ENCODE assay signal across 26 mouse cellular contexts in genomic region chr1:134241298-134241697, GRCm38 (mm10). TPM values are rescaled to one million over a fixed set of nuclear protein-coding genes. Genes with fewer than 3 reads are reported as not detected.
"Had no signal": no experiment of that assay in that cellular context is flagged by ENCODE, and none has a peak within 500 bp of the region (broad histone marks: within the 10 kb centered on the region; RNA-seq: fewer than 3 reads in every experiment).

No protein-coding gene starts in this region.

- ATAC-seq: liver, postnatal 0 days; lung, postnatal 0 days; midbrain, embryonic 13.5 days; midbrain, embryonic 16.5 days had no signal

- DNase-seq: kidney, adult 11 months; kidney, adult 8-10 months; kidney, postnatal 10 days; kidney, postnatal 36 days; left cerebral cortex, postnatal 4 days; liver, postnatal 0 days; lung, embryonic 14.5 days; right cerebral cortex, postnatal 4 days; thymus, adult 2 months; thymus, postnatal 25 days had no signal

- H3K4me2 ChIP-seq: kidney, embryonic 15.5 days; limb, embryonic 12.5 days; limb, embryonic 15.5 days; liver, embryonic 11.5 days; lung, embryonic 14.5 days; midbrain, embryonic 13.5 days had no signal

- H3K9ac ChIP-seq: kidney, embryonic 15.5 days; limb, embryonic 12.5 days; limb, embryonic 15.5 days; liver, embryonic 14.5 days; liver, postnatal 0 days; lung, embryonic 14.5 days; midbrain, embryonic 13.5 days had no signal

- H3K4me3 ChIP-seq: kidney, embryonic 15.5 days; limb, embryonic 12.5 days; limb, embryonic 15.5 days; midbrain, embryonic 13.5 days had no signal

- H3K36me3 ChIP-seq: kidney, embryonic 15.5 days; limb, embryonic 12.5 days; limb, embryonic 15.5 days; midbrain, embryonic 13.5 days had no signal

- H3K9me3 ChIP-seq: kidney, embryonic 15.5 days; limb, embryonic 12.5 days; limb, embryonic 15.5 days; midbrain, embryonic 13.5 days had no signal

- H3K27ac ChIP-seq: kidney, embryonic 15.5 days; limb, embryonic 12.5 days; limb, embryonic 15.5 days; liver, embryonic 14.5 days; macrophage; midbrain, embryonic 13.5 days; stomach, postnatal 0 days had no signal

RNA-seq across cellular contexts. Expression of gene Adora1, which starts 6.1 kb away (rescaled TPM):
- total RNA-seq: megakaryocyte, adult 5-6 weeks had no signal
- polyA plus RNA-seq: macrophage had no signal

RNA-seq across cellular contexts. Expression of gene Mybph, which starts 48.0 kb away (rescaled TPM):
- total RNA-seq: left cerebral cortex, postnatal 10 days had no signal
- polyA plus RNA-seq: liver, postnatal 0 days; lung, embryonic 14.5 days; macrophage; stomach, embryonic 14.5 days; urinary bladder, adult 2 months had no signal

RNA-seq across cellular contexts. Expression of gene Myog, which starts 48.5 kb away (rescaled TPM):
- total RNA-seq: layer of hippocampus, postnatal 25 days; left cerebral cortex, adult 18-20 months; left cerebral cortex, postnatal 10 days; left cerebral cortex, postnatal 4 days; megakaryocyte, adult 5-6 weeks had no signal
- polyA plus RNA-seq: liver, postnatal 0 days; lung, embryonic 14.5 days; lung, postnatal 0 days; macrophage; midbrain, embryonic 13.5 days; urinary bladder, adult 2 months had no signal

RNA-seq across cellular contexts. Expression of gene Chil1, which starts 59.3 kb away (rescaled TPM):
- polyA plus RNA-seq: lung, embryonic 14.5 days had no signal
